Mouse (Mus musculus) limb, embryonic 12.5 days (tissue): ENCODE data around the gene Clps. TPM values are rescaled to one million over a fixed set of nuclear protein-coding genes. Genes with fewer than 3 reads are reported as not detected.

Source experiments
- microRNA-seq: library from miRNA; unstranded; fragments of <30 nt; microRNA quantifications from one replicate; pipeline ENCODE4, GENCODE M21; 2017
- polyA plus RNA-seq: library from polyadenylated mRNA; unstranded; fragments of >200 nt; fragmentation: Nextera tagmentation; extraction: Ambion mirVana; gene quantifications from 2 replicates; pipeline ENCODE4 v1.2.1, GENCODE M21; 2016

The Clps gene
- polyA plus RNA-seq, 1 experiment from 2014 or later = not detected

Small RNAs within 50 kb of the gene (microRNA-seq; reads per million reads assigned to microRNA genes)
- gene Gm25195 (not detected), gene Mir6969 (not detected)

Other genes starting within 250 kb of the Clps start
- 36.5 and 44.5 TPM in 2 replicates for gene Fance, start 247.2 kb downstream of the Clps start, polyA plus RNA-seq
- gene Rpl10a, start 232.3 kb downstream of the Clps start, polyA plus RNA-seq = 535 and 537 TPM in 2 replicates
- 11.3 and 13.2 TPM in 2 replicates for gene Tead3, start 209.9 kb downstream of the Clps start, polyA plus RNA-seq
- gene Tulp1, start 195.5 kb downstream of the Clps start, polyA plus RNA-seq = 6.3 and 8.6 TPM in 2 replicates
- gene Fkbp5, start 43.2 kb downstream of the Clps start, polyA plus RNA-seq = 36.2 and 42.4 TPM in 2 replicates
- not detected in 2 replicates for gene Armc12, start 30.0 kb downstream of the Clps start, polyA plus RNA-seq
- gene Clpsl2, start 11.4 kb downstream of the Clps start, polyA plus RNA-seq = not detected in 2 replicates
- gene Lhfpl5, start 14.9 kb upstream of the Clps start, polyA plus RNA-seq = 0.46 and 0.89 TPM in 2 replicates
- gene Srpk1, start 61.9 kb upstream of the Clps start, polyA plus RNA-seq = 102 and 108 TPM in 2 replicates
- gene Slc26a8, start 129.5 kb upstream of the Clps start, polyA plus RNA-seq = 0.78 and 0.79 TPM in 2 replicates
- 48.9 and 50.8 TPM in 2 replicates for gene Mapk14, start 130.6 kb upstream of the Clps start, polyA plus RNA-seq
- gene AC170998.1, start 165.3 kb upstream of the Clps start, polyA plus RNA-seq = 4.0 and 4.3 TPM in 2 replicates
- gene Mapk13, start 208.5 kb upstream of the Clps start, polyA plus RNA-seq = 13.5 and 15.6 TPM in 2 replicates
- 12.7 and 13.0 TPM in 2 replicates for gene Brpf3, start 240.3 kb upstream of the Clps start, polyA plus RNA-seq